Mouse (Mus musculus): Measurements from ENCODE around the gene Tagap1. TPM values are rescaled to one million over a fixed set of nuclear protein-coding genes. Genes with fewer than 3 reads are reported as not detected.

Tagap1 gene
- polyA plus RNA-seq, 1 experiment from 2014 or later = 48.8 TPM

Other genes with a start within 250 kb of the Tagap1 start
- gene Ezr, start 178.4 kb downstream of the Tagap1 start, polyA plus RNA-seq (2015; fragmentation: Nextera tagmentation; extraction: Ambion mirVana) = 113 and 117 TPM in 2 replicates
- gene Rsph3b, start 12.5 kb downstream of the Tagap1 start, polyA plus RNA-seq (2015; fragmentation: Nextera tagmentation; extraction: Ambion mirVana) = 48.5 and 48.7 TPM in 2 replicates
- gene Rnaset2b, start 9.5 kb upstream of the Tagap1 start, polyA plus RNA-seq (2015; fragmentation: Nextera tagmentation; extraction: Ambion mirVana) = 85.6 and 94.6 TPM in 2 replicates
- gene Gm49721, start 17.7 kb upstream of the Tagap1 start, polyA plus RNA-seq (2015; fragmentation: Nextera tagmentation; extraction: Ambion mirVana) = 0.22 and 0.47 TPM in 2 replicates
- gene Gm1604a, start 64.4 kb upstream of the Tagap1 start, polyA plus RNA-seq (2015; fragmentation: Nextera tagmentation; extraction: Ambion mirVana) = 0.26 and 0.47 TPM in 2 replicates
- 17.7 and 20.9 TPM in 2 replicates for gene Rps6ka2, start 209.0 kb upstream of the Tagap1 start, polyA plus RNA-seq (2015; fragmentation: Nextera tagmentation; extraction: Ambion mirVana)